Mouse (Mus musculus): Measurements from ENCODE around the gene Paics. TPM values are rescaled to one million over a fixed set of nuclear protein-coding genes. Genes with fewer than 3 reads are reported as not detected.
A peak's percentile ranks its signal among the peaks of the same experiment; 100 is the strongest.

Gene Paics
- total RNA-seq, 2 experiments from 2014 or later: 89.7 to 92.4 TPM

DNA sequence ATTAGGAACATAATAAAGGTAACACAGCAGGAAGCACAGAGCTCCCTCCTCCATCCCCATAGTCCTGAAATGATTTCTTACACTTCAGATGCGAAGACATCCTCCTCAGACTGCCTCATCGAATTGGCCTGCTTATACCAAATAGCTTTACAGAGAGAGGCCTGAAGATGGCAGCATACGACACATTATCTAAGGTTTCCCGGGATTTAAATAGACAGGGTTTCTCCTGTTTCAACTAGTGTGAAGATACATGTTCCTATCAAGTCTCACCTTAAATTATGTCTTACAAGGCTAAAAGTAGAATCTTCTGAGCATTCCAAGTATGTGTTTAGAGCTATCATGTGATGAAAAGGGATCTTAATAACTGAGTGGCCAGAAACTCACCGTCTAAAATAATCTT lies 47.3 kb downstream of the Paics start:
- intact Hi-C loops (cut with DNase I): loop anchor here (1.0 to 5.0 kb wide), 4 partner anchors 64 to 231 kb away; no protein-coding TSS in a partner anchor
- DNase-seq (ENCODE audit: low spot score in 2 of 2): peak; percentile 35 to 62

GRCm38 (mm10) chr5:77001192-77001591 lies 50.1 kb downstream of the Paics start:
- intact Hi-C loops (cut with DNase I): no loop called here
- DNase-seq (ENCODE audit: low spot score in 2 of 2): no peak

DNA sequence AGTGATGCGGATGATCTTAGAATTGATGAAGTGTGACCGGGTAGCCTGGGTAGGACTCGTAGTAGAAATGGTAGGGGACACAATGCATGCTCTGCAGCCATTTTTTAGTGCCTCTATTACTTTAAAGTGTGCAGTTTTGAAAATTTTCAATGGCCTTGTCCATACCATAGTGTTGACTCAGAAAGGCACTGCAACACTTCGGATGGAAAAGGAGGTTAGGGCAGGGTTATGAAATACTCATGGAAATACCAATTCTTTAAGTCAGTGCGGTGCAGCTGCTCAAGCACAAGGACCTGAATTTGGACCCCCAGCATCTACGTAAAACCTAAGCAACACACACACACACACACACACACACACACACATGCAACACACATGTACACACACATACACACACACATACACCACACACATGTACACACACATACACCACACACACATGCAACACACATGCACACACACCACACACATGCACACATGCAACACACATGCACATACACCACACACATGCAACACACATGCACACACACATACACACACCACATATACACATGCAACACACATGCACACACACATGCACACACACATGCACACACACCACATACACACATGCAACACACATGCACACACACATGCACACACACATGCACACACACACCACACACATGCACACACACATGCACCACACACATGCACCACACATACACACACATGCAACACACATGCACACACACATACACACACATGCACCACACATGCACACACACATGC lies 53.1 kb downstream of the Paics start, which contains the start of gene Arl9:
Gene Arl9 (plus strand): TSS at position 5 of the 771 bp plus-strand sequence.
- no peak for DNase-seq (ENCODE audit: low spot score in 2 of 2)
- intact Hi-C loops (cut with DNase I): no loop called here

DNA sequence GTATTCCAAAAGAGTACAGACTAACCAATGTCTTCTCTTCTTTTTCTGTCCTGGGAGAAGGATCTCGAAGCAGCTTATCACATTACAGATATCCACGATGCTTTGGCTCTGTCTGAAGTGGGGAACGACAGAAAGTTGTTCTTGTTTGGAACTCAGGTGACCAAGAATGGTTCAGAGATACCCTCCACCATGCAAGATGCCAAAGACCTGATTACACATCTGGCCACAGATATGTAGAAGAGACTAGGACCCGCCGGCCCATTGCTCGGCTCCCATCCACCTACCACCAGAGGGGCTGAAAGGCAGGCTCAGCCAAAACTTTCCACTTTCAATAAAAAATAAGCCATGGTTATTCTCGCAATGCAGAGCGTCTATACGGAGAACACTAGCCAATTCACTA lies 59.2 kb downstream of the Paics start:
- intact Hi-C loops (cut with DNase I): no loop called here
- DNase-seq (ENCODE audit: low spot score in 2 of 2): no peak

DNA sequence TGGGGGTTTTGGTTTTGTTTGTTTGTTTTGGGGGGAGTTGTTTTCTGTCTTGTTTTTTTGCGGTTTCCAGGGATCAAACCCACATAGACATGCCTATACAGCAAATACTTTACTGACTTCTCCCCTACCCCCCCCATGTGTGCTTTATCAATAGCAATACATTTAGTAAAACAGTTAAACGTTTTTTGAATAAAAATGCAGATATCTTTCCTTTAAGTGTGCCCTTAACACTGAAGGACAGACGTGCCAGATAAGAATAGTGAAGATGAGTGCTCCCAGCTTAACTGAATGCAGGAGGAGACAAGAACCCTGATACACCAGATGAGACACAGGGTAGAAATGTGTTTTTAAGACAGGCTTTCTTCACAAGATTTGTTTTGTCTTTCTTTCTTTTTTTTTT lies 60.0 kb downstream of the Paics start:
- intact Hi-C loops (cut with DNase I): no loop called here
- no peak for DNase-seq (ENCODE audit: low spot score in 2 of 2)

GRCm38 (mm10) chr5:77013171-77013570 lies 62.1 kb downstream of the Paics start:
- no peak for DNase-seq (ENCODE audit: low spot score in 2 of 2)
- intact Hi-C loops (cut with DNase I): no loop called here

GRCm38 (mm10) chr5:77015544-77016482 lies 64.7 kb downstream of the Paics start, which contains the start of gene Thegl:
Gene Thegl, plus strand, starts transcription at chr5:77016023.
- peak; percentile 74 to 76 for DNase-seq (ENCODE audit: low spot score in 2 of 2)
- intact Hi-C loops (cut with DNase I): no loop called here

Other genes starting within 250 kb of the Paics start
- 10 to 100 TPM; 21.1 to 21.4 TPM for gene Aasdh, start 45.8 kb upstream of the Paics start, total RNA-seq (2021)
- gene Ppat, start 271 bp downstream of the Paics start, total RNA-seq (2021): 10 to 100 TPM; 17.4 to 19.3 TPM
- 100 to 1,000 TPM; 107 TPM for gene Srp72, start 23.4 kb downstream of the Paics start, total RNA-seq (2021)
- gene Arl9, start 52.7 kb downstream of the Paics start, total RNA-seq (2021): not detected
- gene Thegl, start 64.7 kb downstream of the Paics start, total RNA-seq (2021): under 1 TPM in 1 of 2 experiments, not detected in 1; 0.69 TPM
- 10 to 100 TPM; 21.1 to 25.5 TPM for gene Hopx, start 163.8 kb downstream of the Paics start, total RNA-seq (2021)

All from left cerebral cortex, postnatal 25 days (tissue).